Mouse (Mus musculus): ENCODE measurements around the gene Fbxl2.

Fbxl2 gene

DNA sequence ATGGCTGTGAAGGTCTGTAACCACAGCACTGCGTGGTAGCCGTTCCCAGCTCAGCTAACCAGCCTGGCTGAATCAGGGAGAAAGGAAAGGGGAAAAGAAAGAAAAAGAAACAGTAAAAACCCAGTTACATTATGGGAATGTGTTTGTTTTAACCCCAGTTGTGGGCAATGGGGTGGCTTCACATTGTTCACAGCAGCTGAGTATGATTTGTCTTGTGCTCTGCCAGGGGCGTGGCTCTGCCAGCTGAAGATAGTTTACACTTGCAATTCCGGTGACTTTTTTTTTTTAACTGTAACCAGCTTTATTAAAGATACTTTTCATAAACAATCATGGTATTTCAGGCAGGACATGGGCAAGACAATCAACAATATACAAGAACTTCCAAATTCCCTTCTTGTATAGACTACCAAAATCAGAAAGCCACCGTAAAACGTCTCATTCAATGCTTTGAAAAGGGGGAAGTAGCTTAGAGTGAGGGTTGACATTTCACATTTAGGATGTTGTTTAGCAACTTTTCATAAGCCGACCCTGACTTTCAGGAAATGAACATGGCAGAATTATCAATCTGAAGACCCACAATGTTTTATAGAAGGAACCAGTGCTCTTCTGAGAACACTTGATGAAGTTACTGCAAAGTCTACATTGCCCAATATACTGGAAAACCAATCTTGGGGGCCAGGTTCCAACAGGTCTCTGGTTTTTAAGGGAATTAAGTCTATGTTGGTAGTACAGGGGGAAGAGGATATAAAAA is 26.8 kb downstream of the Fbxl2 start:
- no peak for DNase-seq (ENCODE audit: low read depth in 2 of 2, low spot score in 2 of 2)

DNA sequence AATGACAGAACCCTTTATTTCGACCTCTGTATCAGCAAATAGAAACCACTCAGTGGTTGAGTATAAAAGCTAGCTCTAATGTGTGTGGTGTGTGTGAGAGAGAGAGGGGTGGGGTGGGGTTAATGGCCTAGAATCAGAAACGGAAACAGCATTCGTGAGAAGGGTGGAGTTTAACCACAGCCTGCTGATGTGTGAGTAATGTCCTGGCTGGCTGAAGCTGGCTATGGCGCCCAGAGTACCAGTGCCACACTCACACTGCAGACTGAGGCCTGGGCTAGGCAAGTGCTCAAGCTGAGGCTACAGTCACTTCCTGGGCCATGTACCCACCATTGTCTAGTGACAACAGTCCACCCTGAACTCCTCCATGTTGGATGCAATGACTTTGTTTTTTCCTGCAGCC is 29.6 kb downstream of the Fbxl2 start:
- no peak for DNase-seq (ENCODE audit: low read depth in 2 of 2, low spot score in 2 of 2)

DNA sequence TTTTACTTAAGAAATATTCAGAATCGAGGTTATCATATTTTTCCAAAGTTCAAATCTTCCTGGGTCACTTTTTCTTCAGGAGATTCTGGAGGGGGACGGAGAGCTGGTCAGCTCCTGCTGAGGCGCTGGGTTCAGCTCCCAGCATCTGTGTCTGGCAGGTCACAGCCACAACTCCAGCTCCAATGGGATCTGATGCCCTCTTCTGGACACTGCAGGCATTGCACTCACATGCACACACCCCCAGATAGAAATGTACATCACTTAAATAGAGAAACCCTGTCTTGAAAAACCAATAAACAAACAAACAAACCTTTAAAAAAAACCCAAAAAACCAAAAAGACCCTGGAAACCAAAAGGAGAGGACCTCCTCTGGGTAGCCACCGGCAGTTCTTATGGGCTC is 30.3 kb downstream of the Fbxl2 start:
- no peak for DNase-seq (ENCODE audit: low read depth in 2 of 2, low spot score in 2 of 2)

- no peak for DNase-seq (ENCODE audit: low read depth in 2 of 2, low spot score in 2 of 2)
These were observed 32.0 kb downstream of the Fbxl2 start for GRCm38 (mm10) chr9:114014034-114014433.

DNA sequence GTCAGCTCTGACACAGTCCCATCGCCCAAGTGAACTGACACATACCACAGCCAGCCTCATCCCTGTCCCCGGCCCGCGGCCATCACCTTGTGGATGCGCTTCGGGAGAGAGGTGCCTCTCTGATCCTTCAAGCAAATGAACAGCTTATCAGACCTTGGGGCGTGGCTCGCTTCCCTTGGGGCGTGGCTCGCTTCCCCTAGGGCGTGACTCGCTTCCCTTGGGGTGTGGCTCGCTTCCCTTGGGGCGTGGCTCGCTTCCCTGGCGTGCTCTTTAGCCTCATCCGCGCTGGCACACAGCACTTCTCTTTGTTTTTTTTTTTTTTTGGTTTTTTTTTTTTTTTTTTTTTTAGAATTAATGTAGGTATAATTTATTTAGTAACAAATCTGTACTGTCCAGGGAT is 34.8 kb downstream of the Fbxl2 start:
- DNase-seq (ENCODE audit: low read depth in 2 of 2, low spot score in 2 of 2) = no peak

GRCm38 (mm10) chr9:114009526-114009925 is 36.5 kb downstream of the Fbxl2 start:
- no peak for DNase-seq (ENCODE audit: low read depth in 2 of 2, low spot score in 2 of 2)

- DNase-seq (ENCODE audit: low read depth in 2 of 2, low spot score in 2 of 2) = no peak
These were observed 38.1 kb downstream of the Fbxl2 start for GRCm38 (mm10) chr9:114007850-114008350.

DNA sequence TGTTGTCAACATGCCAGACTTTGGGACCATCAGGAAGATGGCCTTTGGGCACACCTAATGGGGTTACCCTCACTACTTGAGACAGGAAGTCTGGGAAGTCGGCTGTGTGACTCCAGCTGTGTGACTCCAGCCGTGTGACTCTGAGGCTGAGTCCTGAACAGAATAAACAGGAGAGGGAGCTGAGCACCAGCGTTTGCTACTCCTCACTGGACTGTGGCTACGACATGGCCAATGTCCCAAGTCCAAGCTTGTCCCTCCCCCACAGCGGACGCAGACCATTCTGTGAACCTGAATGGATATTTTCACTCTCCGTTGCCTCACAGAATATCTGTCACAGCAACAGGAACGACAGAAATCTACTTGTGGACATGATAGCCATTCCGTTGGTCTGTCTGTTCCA is 39.2 kb downstream of the Fbxl2 start:
- no peak for DNase-seq (ENCODE audit: low read depth in 2 of 2, low spot score in 2 of 2)

DNA sequence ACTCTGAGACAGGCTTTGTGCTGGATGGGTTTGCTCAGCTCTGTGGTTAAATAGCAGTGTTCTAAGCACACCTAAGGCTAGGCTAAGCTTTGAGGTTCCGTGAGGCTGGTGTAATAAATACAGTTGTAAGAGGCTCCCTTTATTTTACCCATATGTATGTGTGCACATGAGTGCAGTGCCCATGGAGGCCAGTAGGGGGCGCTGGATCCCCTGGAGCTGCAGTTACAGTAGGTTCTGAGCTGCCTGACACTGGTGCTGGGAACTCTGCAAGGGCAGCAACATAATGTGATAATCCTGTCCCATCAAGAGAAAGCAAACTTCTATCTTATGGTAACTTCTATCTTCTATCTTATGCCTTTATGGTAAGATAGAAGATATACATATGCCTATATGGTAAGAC is 47.7 kb downstream of the Fbxl2 start:
- no peak for DNase-seq (ENCODE audit: low read depth in 2 of 2, low spot score in 2 of 2)

DNA sequence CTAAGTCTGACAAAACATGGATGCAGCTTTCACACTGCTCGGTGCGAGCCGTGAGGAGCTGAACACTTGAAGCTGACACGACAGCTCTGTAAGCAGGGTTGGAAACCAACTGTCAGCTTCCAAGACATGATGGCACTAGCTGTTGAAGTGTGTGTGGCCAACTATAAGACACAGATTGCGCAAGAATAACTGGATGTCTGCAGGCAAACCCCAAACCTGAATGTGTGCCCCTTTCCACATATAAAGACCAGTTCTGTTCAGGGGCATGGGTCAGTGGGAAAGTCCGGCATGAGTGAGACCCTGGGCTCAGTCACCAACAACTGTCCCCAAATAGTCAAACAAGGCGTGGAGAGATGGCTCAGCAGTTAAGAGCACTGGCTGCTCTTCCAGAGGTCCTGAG is 53.2 kb downstream of the Fbxl2 start:
- no peak for DNase-seq (ENCODE audit: low read depth in 2 of 2, low spot score in 2 of 2)

DNA sequence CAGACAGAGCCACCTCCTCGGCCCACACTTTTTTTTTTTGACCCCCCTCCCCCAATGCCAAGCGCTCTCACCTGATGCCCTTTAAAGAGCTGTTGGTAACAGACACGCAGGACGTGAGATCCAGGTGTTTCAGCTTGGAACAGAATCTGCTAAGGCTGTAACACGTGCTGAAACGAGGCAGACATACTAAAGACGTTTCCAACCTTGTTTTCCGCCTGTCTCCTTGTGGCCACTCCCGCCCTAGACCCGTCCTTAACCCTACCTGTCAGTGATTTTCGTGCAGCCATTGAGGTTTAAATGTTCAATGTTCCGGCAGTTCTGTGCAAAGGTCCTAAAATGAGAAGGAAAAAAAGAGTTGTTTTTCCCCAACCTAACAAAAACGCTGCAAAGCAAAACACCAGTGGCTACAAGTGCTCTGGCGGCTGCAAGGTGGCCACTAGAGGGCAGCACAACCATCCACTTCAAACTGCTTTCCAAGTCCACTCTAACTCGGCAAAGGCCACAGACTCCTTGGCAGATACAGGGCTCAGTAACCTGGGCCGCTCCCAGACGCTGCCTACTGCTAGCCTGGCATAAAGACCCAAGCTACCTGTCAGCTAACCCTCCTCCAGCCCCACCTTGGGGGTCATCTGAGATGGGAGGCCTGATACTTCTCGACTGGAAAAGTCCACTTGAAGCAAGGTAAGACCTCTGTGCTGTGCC is 55.3 kb downstream of the Fbxl2 start:
- DNase-seq (ENCODE audit: low read depth in 2 of 2, low spot score in 2 of 2) = peak; percentile 58 to 68

DNA sequence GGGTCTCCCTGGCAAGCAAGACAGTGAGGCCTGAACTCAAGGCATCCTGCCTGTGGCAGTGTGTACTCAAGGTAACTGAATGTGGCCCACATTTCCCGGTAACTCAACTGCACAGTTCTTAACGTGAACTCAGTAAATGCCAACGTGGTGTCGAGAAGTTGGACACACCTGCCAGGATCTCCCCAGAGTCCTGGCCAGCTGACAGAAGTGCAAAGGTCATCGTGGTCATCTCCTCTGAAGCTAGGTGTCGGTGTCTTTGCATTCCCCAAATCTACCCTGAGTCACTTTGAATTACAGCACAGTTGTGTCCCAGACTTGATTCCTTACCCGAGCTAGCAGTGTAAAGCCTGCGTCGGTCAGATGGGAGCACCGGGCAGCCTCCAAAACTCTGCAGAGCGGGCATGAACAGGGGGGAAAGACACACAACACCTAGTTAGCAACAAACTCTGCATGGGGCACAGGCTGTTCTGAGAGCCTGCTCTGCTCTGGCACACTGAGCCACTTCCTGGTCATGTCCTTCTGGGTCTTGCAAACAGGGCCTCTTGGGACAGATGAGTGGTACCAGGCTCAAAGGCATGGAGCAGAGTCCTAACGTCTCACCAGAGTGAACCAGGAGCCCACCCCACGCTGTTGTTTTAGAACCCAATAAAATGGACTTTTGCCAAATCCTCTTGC is 60.9 kb downstream of the Fbxl2 start:
- no peak for DNase-seq (ENCODE audit: low read depth in 2 of 2, low spot score in 2 of 2)

- DNase-seq (ENCODE audit: low read depth in 2 of 2, low spot score in 2 of 2) = no peak
These were observed 62.9 kb downstream of the Fbxl2 start for GRCm38 (mm10) chr9:113982883-113983670.

DNA sequence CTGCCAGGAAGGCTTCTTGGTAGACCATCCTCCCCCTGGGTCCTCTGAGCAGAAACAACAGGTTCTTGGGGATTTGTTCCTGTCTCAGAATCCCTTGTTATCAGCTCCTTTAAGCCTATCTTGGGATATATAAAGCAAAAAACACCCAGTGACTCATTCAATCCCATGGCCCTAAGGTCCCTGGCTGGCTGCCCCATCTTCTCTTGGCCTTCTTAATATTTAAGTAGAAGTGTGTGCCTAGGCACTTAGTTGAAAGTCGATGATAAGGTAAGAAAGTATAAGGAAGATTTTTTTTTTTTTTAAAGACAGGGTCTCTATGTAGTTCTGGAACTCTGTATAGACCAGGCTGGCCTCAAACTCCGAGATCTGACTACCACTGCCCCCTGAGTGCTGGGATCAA is 63.5 kb downstream of the Fbxl2 start:
- no peak for DNase-seq (ENCODE audit: low read depth in 2 of 2, low spot score in 2 of 2)

DNA sequence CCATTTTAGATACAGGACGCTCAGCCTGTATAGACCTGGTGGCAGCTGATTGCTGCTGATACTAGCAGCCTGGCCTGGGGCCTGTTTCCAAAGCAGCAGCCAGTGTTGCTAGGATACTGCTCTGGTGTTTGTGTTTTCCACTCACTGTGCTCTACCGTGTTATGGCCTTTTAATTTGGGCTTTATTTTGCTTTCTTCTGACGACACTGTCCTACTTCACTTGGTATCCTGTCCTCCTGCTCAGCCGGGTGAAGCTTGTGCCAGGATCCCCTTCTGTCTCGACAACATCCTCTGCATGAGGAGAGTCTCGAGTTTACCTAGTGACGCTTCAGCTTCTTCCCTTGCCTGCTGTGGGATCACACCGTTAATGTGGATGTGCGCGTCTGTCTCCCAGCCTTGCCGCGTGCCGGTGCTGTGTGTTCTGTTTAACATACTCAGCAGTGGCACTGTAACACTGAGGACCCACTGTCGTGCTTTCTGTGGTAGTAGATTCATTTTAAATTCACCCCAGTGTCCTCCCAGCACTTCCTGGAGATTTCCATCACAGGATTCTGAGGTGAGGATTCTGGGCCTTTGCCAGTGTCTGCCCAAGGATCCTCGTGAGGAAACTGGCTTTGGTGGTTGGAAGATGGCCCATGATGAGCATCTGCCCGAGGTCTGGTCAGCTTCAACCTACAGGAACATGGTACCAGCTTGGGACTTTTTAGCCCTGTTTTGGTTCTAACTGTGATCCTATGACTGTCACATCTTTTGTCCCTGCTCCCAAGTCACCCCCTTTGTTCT is 64.7 kb downstream of the Fbxl2 start:
- DNase-seq (ENCODE audit: low read depth in 2 of 2, low spot score in 2 of 2) = no peak

DNA sequence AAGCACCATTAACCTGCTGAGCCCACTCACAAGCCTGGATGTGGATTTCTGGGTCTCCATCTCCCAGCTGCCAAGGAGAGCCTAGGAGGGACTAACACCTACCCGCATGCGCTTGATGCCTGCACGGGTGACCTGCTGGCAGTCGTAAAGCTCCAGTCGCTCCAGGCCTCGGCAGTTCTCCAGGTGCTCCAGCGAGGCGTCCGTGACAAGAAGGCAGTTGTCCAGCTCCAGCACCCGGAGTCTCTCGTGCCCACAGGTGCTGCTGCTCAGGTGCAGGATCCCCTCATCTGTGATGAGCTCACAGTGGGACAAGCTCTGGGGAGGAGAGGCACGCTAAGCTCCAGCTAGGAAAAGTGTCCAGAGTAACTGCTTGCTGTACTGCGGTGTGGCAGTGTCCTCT is 66.6 kb downstream of the Fbxl2 start:
- no peak for DNase-seq (ENCODE audit: low read depth in 2 of 2, low spot score in 2 of 2)

DNA sequence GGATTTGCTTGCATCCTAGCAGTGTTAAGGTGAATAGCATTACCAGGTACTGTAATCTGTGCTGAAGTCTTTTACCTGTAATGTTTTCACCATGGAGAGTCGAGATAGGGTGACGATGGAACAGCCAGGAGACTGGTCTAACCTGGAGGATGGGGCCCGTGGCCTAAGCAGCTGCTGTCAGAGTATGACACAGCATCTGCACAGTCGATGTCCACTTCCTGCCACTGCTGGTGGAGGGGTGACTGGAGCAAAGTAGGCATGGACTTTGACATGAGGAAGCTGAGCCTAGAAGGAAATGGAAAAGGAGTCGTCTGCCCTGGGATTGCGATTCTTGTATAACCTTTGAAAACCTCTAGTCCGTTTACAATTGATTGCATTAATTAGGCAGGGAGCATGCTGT is 67.3 kb downstream of the Fbxl2 start:
- no peak for DNase-seq (ENCODE audit: low read depth in 2 of 2, low spot score in 2 of 2)

- no peak for DNase-seq (ENCODE audit: low read depth in 2 of 2, low spot score in 2 of 2)
These were observed 68.7 kb downstream of the Fbxl2 start for GRCm38 (mm10) chr9:113977225-113977840.

- no peak for DNase-seq (ENCODE audit: low read depth in 2 of 2, low spot score in 2 of 2)
These were observed 69.7 kb downstream of the Fbxl2 start for GRCm38 (mm10) chr9:113976264-113976663.

DNA sequence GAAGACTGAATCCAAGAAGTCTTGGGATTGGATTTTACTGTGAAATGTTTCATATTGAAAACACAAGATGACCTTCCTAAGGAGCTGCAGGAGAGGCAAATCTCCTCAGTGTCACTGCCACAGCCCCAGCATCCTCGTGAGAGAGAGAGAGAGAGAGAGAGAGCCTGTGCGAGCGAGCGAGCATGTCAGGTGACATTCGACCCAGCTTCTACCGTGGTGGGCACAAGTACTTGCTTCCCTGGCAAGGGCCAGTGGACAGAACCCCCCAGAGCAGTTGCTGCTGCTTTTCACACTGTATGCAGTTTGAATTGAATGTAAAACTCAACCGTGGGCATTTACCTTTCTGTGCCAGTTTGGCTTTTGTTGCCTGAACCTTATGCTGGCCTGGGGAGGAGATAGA is 70.5 kb downstream of the Fbxl2 start:
- DNase-seq (ENCODE audit: low read depth in 2 of 2, low spot score in 2 of 2) = no peak
